Mouse (Mus musculus) embryonic facial prominence, embryonic 11.5 days (tissue): ENCODE measurements around the gene Cfap157. TPM values are rescaled to one million over a fixed set of nuclear protein-coding genes. Genes with fewer than 3 reads are reported as not detected.

Experiments used
- ATAC-seq: fragments of 200-750 bp; cut with Nextera tagmentation; replicated peaks from 2 replicates; pipeline ENCODE4 v1.8.0; 2017; ENCODE audit warnings: low read depth; ENCODE audit not compliant: insufficient number of reproducible peaks, low FRiP score, low TSS enrichment
- DNase-seq: peaks from one replicate; pipeline ENCODE4 v3.0.0-alpha.2; 2015; ENCODE audit warnings: low spot score
- H3K27ac ChIP-seq: fragments of 300-500 bp; sonication (generic); replicated peaks from 2 replicates; pipeline ENCODE4 v1.5.1; 2014; ENCODE audit warnings: mild to moderate bottlenecking, low read depth, low read length, control low read depth
- H3K27me3 ChIP-seq: fragments of 300-500 bp; sonication (generic); 2 replicates; pipeline ENCODE4 v1.6.1; 2014; ENCODE audit warnings: mild to moderate bottlenecking, low read length, moderate library complexity, mixed read lengths; ENCODE audit not compliant: control insufficient read depth, insufficient read depth
- H3K36me3 ChIP-seq: fragments of 300-500 bp; sonication (generic); replicated peaks from 2 replicates; pipeline ENCODE4 v1.6.1; 2014; ENCODE audit warnings: low read depth, mild to moderate bottlenecking, low read length, moderate library complexity, mixed read lengths; ENCODE audit not compliant: control insufficient read depth, insufficient read depth
- H3K4me1 ChIP-seq: fragments of 300-500 bp; sonication (generic); 2 replicates; pipeline ENCODE4 v1.6.1; 2014; ENCODE audit warnings: low read length, mixed read lengths; ENCODE audit not compliant: control insufficient read depth, insufficient read depth
- H3K4me2 ChIP-seq: fragments of 300-500 bp; sonication (generic); 2 replicates; pipeline ENCODE4 v1.6.1; 2014; ENCODE audit warnings: low read depth, mild to moderate bottlenecking, control low read depth, low read length, moderate library complexity
- H3K4me3 ChIP-seq: fragments of 300-500 bp; sonication (generic); 2 replicates; pipeline ENCODE4 v1.5.1; 2014; ENCODE audit warnings: low read depth, low read length, control low read depth
- H3K9ac ChIP-seq: fragments of 300-500 bp; sonication (generic); replicated peaks from 2 replicates; pipeline ENCODE4 v1.6.1; 2014; ENCODE audit warnings: mild to moderate bottlenecking, control low read depth, low read length
- H3K9me3 ChIP-seq: fragments of 300-500 bp; sonication (generic); replicated peaks from 2 replicates; pipeline ENCODE4 v1.6.1; 2016; ENCODE audit warnings: mild to moderate bottlenecking, low read length, inconsistent platforms, mixed read lengths; ENCODE audit not compliant: control insufficient read depth
- WGBS: fragments of 180-500 bp; shearing (Covaris S2); extraction: QIAGEN DNeasy Blood & Tissue Kit; methylation state at CpG from one replicate; pipeline ENCODE4 v1.1.7; 2014; 5-methylcytosine and 5-hydroxymethylcytosine counted together
- polyA plus RNA-seq: library from polyadenylated mRNA; unstranded; fragments of >200 nt; fragmentation: Nextera tagmentation; extraction: Ambion mirVana; gene quantifications from 2 replicates; pipeline ENCODE4 v1.2.1, GENCODE M21; 2014

Gene Cfap157
- polyA plus RNA-seq, 1 experiment from 2014 or later, result not detected

GRCm38 (mm10) chr2:32741273-32742172 is 42.7 kb downstream of the Cfap157 start:
- Histone ChIP-seq H3K9ac (peak overlapping the region; percentile 48), H3K4me2 (peak overlapping the region; percentile 97), H3K27ac (0 out of 2 replicates have a peak overlapping the region, but pooled peaks have one; percentile 47), H3K4me3 (peak overlapping the region; percentile 53), H3K27me3 (peaks cover 10% of the 10 kb centered on the region), H3K9me3 (no peaks in the 10 kb centered on the region), H3K36me3 (no peaks in the 10 kb centered on the region), H3K4me1 (peaks cover 9% of the 10 kb centered on the region)
- DNase-seq (peak; percentile 74), ATAC-seq (peak; percentile 51)
- WGBS, result under 1% methylated on average over 52 of the region's 58 CpGs

GRCm38 (mm10) chr2:32740916-32741272 is 43.3 kb downstream of the Cfap157 start, which contains the start of gene 6330409D20Rik:
6330409D20Rik (minus strand) TSS chr2:32741016.
- Histone ChIP-seq H3K4me1 (peaks cover 9% of the 10 kb centered on the region), H3K27me3 (peaks cover 10% of the 10 kb centered on the region), H3K4me3 (peak within 1 kb of the TSS; percentile 53), H3K36me3 (no peaks in the 10 kb centered on the region), H3K27ac (0 out of 2 replicates have a peak within 1 kb of the TSS, but pooled peaks have one; percentile 47), H3K4me2 (peak within 1 kb of the TSS; percentile 97), H3K9me3 (no peaks in the 10 kb centered on the region), H3K9ac (peak within 1 kb of the TSS; percentile 48)
- 7% methylated on average over 11 of the region's 11 CpGs for WGBS
- DNase-seq (no peak), ATAC-seq (no peak)

- WGBS, result 84% methylated on average over 4 of the region's 4 CpGs
- H3K27me3 ChIP-seq, result peaks cover 10% of the 10 kb centered on the region
- H3K4me3 ChIP-seq, result no peak overlapping the region
Measured at GRCm38 (mm10) chr2:32739311-32739710, 44.9 kb downstream of the Cfap157 start.

GRCm38 (mm10) chr2:32737008-32737407 is 47.2 kb downstream of the Cfap157 start:
- peaks cover 10% of the 10 kb centered on the region for H3K27me3 ChIP-seq
- no peak overlapping the region for H3K27ac ChIP-seq
- no peaks in the 10 kb centered on the region for H3K9me3 ChIP-seq
- DNase-seq (no peak), ATAC-seq (no peak)
- H3K9ac ChIP-seq, result no peak overlapping the region
- no peaks in the 10 kb centered on the region for H3K36me3 ChIP-seq
- H3K4me2 ChIP-seq, result no peak overlapping the region
- peaks cover 12% of the 10 kb centered on the region for H3K4me1 ChIP-seq
- H3K4me3 ChIP-seq, result no peak overlapping the region
- WGBS, result 59% methylated on average over 6 of the region's 6 CpGs

More at GRCm38 (mm10) chr2:32739311-32739710, 44.9 kb downstream of the Cfap157 start:
- Histone ChIP-seq H3K9ac (no peak overlapping the region), H3K4me1 (peaks cover 12% of the 10 kb centered on the region), H3K36me3 (no peaks in the 10 kb centered on the region), H3K4me2 (no peak overlapping the region), H3K9me3 (no peaks in the 10 kb centered on the region), H3K27ac (no peak overlapping the region)
- DNase-seq, result no peak
- ATAC-seq, result no peak

- WGBS, result 63% methylated on average over 3 of the region's 3 CpGs
- Histone ChIP-seq H3K27ac (no peak overlapping the region), H3K4me1 (peaks cover 10% of the 10 kb centered on the region), H3K4me2 (no peak overlapping the region), H3K9ac (no peak overlapping the region), H3K4me3 (no peak overlapping the region), H3K9me3 (no peaks in the 10 kb centered on the region), H3K36me3 (no peaks in the 10 kb centered on the region), H3K27me3 (peaks cover 6% of the 10 kb centered on the region)
- ATAC-seq, result no peak
- no peak for DNase-seq
Measured at GRCm38 (mm10) chr2:32736306-32736829, 47.9 kb downstream of the Cfap157 start.

- no peaks in the 10 kb centered on the region for H3K27me3 ChIP-seq
- WGBS, result 35% methylated on average over 4 of the region's 4 CpGs
- no peak overlapping the region for H3K4me2 ChIP-seq
- no peak overlapping the region for H3K27ac ChIP-seq
- ATAC-seq (no peak), DNase-seq (no peak)
- H3K9me3 ChIP-seq, result no peaks in the 10 kb centered on the region
- no peak overlapping the region for H3K4me3 ChIP-seq
- H3K36me3 ChIP-seq, result no peaks in the 10 kb centered on the region
- H3K4me1 ChIP-seq, result peaks cover 11% of the 10 kb centered on the region
- no peak overlapping the region for H3K9ac ChIP-seq
Measured at GRCm38 (mm10) chr2:32734933-32735332, 49.3 kb downstream of the Cfap157 start.

- Histone ChIP-seq H3K27me3 (no peaks in the 10 kb centered on the region), H3K9me3 (no peaks in the 10 kb centered on the region), H3K36me3 (no peaks in the 10 kb centered on the region), H3K4me3 (no peak overlapping the region), H3K4me2 (no peak overlapping the region), H3K27ac (no peak overlapping the region), H3K9ac (no peak overlapping the region), H3K4me1 (peaks cover 11% of the 10 kb centered on the region)
- ATAC-seq, result no peak; the same call in 1 of the 2 replicates
- DNase-seq, result no peak
- 38% methylated on average over 4 of the region's 4 CpGs for WGBS
Measured at GRCm38 (mm10) chr2:32734480-32734879, 49.7 kb downstream of the Cfap157 start.

GRCm38 (mm10) chr2:32732695-32733094 is 51.5 kb downstream of the Cfap157 start:
- Histone ChIP-seq H3K4me2 (no peak overlapping the region), H3K4me3 (no peak overlapping the region), H3K36me3 (no peaks in the 10 kb centered on the region), H3K4me1 (peaks cover 16% of the 10 kb centered on the region), H3K27ac (no peak overlapping the region), H3K9ac (no peak overlapping the region), H3K27me3 (no peaks in the 10 kb centered on the region), H3K9me3 (no peaks in the 10 kb centered on the region)
- ATAC-seq, result no peak
- 64% methylated on average over 6 of the region's 6 CpGs for WGBS
- no peak for DNase-seq
